Mouse (Mus musculus) testis, adult 2 months (tissue): ENCODE results near the gene Aldh1a1.

ENCODE experiments used
- CTCF ChIP-seq: fragments of 200-500 bp; IDR thresholded peaks from 2 replicates; pipeline ENCODE4 v1.5.1; 2012; ENCODE audit warnings: low read depth, mild to moderate bottlenecking, inconsistent platforms, low read length, moderate library complexity; ENCODE audit not compliant: control insufficient read depth, insufficient read depth, insufficient replicate concordance
- POLR2A ChIP-seq: fragments of 200-500 bp; IDR thresholded peaks from 2 replicates; pipeline ENCODE4 v1.6.1; 2012; ENCODE audit warnings: low read depth, mild to moderate bottlenecking, inconsistent platforms, low read length, moderate library complexity; ENCODE audit not compliant: control insufficient read depth

- no peak for TF ChIP-seq CTCF
- TF ChIP-seq POLR2A, result no peak
Measured at GRCm38 (mm10) chr19:20566294-20566693, 73.8 kb downstream of the Aldh1a1 start.
